Mouse (Mus musculus): ENCODE measurements at regions not wholly inside any gene's neighbourhood (a gene's known extent, or its start where the extent isn't known, plus 50 kb on each side); places are given as distances from the start of the nearest gene placed in this dataset.

DNA sequence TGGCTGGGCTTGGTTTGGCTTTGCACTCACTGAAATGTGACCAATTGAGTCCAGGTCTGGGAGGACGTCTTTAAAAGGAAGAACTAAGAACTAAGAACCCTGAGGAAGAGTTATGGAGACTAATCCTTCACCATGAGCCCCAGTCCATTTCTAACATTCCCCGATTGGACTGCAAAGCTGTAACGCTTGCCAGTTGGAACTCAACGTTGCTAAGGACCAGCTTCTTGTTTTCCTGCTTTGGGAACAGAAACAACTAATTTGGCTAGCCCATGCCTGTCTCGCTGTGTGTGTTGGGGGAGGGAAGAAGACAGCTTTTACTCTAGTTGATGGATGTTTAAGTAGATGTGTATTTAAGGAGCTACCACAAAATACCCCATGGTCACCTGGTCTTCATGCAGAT lies 155.3 kb upstream of the Plxnc1 start:
- Histone ChIP-seq H3K4me3 (no peak overlapping the region), H3K27ac (no peak overlapping the region)
- peak; percentile 20 to 29 for DNase-seq (ENCODE audit: low spot score in 2 of 2)
- TF ChIP-seq CTCF (conservative IDR thresholded peaks at IDR 0.05), result no peak

GRCm38 (mm10) chr10:95095847-95096246 lies 151.2 kb upstream of the Plxnc1 start:
- Histone ChIP-seq H3K4me3 (no peak overlapping the region), H3K27ac (no peak overlapping the region)
- no peak for TF ChIP-seq CTCF (conservative IDR thresholded peaks at IDR 0.05)
- DNase-seq (ENCODE audit: low spot score in 2 of 2), result no peak

DNA sequence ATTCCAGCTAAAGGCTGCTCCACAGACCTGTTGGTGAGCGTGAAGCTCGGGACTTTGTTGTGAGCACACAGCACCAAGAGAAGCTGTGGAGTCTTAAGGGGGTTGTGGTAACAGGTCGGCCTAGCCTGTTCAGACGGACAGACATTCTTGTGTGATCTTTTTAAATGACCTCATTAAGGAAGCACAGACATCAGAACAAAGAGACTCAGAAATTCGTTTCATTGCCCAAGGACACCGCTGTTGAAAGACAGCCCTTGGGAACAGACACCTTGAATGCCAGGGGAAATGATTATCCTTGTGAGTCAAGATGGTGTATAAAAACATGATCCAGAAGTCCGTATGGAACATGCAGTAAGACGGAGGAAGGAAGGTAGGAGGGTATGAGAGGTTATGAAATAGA lies 150.1 kb upstream of the Plxnc1 start:
- Histone ChIP-seq H3K4me3 (no peak overlapping the region), H3K27ac (no peak overlapping the region)
- no peak for TF ChIP-seq CTCF (conservative IDR thresholded peaks at IDR 0.05)
- no peak for DNase-seq (ENCODE audit: low spot score in 2 of 2)

DNA sequence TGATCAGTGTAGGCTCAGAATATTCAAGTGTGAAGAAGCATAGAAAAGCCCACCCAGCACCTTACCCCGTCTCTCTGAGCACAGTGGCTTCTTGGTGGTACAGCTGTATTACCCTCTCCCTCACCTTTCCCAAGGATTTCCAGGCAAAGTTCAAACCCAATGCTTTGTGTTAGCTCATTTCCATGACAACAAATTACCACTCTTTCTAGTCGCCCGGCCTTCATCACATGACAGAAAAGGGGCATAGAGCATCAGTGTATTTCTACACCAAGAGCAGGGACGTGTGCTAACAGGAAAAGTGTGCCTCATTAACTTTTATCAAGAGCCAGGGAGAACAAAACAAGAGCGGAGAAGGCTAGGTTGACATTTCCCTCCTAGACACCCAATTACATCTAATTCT lies 148.6 kb upstream of the Plxnc1 start:
- no peak overlapping the region for H3K4me3 ChIP-seq
- TF ChIP-seq CTCF (conservative IDR thresholded peaks at IDR 0.05), result no peak
- no peak overlapping the region for H3K27ac ChIP-seq
- DNase-seq (ENCODE audit: low spot score in 2 of 2), result no peak

GRCm38 (mm10) chr10:95091086-95091485 lies 146.5 kb upstream of the Plxnc1 start:
- no peak overlapping the region for H3K27ac ChIP-seq
- no peak for TF ChIP-seq CTCF (conservative IDR thresholded peaks at IDR 0.05)
- no peak overlapping the region for H3K4me3 ChIP-seq
- no peak for DNase-seq (ENCODE audit: low spot score in 2 of 2)

DNA sequence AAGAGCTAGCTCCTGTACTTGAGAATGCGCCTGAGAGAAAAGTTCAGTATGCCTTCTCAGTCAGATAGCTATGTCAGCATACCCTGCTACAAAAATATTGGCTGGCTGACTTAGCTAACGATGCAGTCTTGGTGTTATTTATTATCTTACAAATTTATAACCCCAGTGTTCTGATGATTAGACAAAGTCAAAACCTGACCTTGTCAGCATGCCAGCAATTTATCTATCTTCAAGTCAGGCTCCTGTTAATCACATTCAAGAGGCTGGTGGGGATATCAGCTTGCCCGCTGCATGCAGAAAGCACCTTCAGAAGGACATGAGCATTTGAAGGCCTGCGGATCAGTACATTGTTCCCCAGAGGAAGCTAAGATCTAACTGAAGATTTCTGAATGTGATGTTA lies 146.0 kb upstream of the Plxnc1 start:
- TF ChIP-seq CTCF (conservative IDR thresholded peaks at IDR 0.05), result no peak
- H3K4me3 ChIP-seq, result no peak overlapping the region
- DNase-seq (ENCODE audit: low spot score in 2 of 2), result no peak
- H3K27ac ChIP-seq, result no peak overlapping the region

GRCm38 (mm10) chr10:95090035-95090434 lies 145.4 kb upstream of the Plxnc1 start:
- TF ChIP-seq CTCF (conservative IDR thresholded peaks at IDR 0.05), result peak; percentile 49
- no peak overlapping the region for H3K4me3 ChIP-seq
- no peak for DNase-seq (ENCODE audit: low spot score in 2 of 2)
- no peak overlapping the region for H3K27ac ChIP-seq

DNA sequence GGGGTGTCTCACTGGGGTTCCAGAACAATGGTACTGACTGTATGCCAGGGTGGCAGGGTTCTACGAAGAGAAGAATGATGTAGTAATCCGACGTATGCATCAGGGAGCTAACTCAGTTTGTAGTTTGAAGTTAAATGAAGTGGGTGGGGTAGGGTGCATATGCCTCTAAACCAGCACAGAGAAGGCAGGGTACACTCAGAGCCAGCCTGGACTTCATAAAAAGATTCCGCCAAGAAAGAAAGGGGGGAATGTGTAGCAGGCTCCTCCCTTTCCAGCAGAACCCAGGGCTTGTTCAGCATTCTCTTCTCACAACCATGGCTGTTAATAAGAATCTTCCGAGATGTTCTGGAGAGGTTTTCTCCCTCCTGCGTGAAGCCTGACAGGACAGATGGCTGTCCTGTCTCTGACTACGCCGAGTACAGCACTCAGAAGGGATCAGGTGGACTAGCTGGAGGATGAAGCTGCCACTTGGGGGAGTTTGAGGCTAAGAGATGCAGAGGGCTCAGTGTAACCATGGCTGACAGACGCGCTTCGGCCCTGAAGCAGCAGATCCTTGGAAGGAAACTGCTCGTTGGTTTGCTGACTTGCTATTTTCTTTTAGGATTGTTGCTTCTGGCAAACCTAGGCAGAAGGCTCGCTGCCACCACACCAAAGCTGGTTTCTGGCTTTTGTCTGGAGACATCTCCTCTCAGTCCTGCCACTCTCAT lies 143.4 kb upstream of the Plxnc1 start:
- DNase-seq (ENCODE audit: low spot score in 2 of 2), result peak; percentile 57 to 69
- H3K4me3 ChIP-seq, result no peak overlapping the region
- peak; percentile 83 for TF ChIP-seq CTCF (conservative IDR thresholded peaks at IDR 0.05)
- 0 out of 2 replicates have a peak overlapping the region, but pooled peaks have one; percentile 59 for H3K27ac ChIP-seq

- no peak for TF ChIP-seq CTCF (conservative IDR thresholded peaks at IDR 0.05)
- H3K4me3 ChIP-seq, result no peak overlapping the region
- no peak overlapping the region for H3K27ac ChIP-seq
- DNase-seq (ENCODE audit: low spot score in 2 of 2), result no peak
Observed at GRCm38 (mm10) chr10:95086755-95087154, 142.1 kb upstream of the Plxnc1 start.

DNA sequence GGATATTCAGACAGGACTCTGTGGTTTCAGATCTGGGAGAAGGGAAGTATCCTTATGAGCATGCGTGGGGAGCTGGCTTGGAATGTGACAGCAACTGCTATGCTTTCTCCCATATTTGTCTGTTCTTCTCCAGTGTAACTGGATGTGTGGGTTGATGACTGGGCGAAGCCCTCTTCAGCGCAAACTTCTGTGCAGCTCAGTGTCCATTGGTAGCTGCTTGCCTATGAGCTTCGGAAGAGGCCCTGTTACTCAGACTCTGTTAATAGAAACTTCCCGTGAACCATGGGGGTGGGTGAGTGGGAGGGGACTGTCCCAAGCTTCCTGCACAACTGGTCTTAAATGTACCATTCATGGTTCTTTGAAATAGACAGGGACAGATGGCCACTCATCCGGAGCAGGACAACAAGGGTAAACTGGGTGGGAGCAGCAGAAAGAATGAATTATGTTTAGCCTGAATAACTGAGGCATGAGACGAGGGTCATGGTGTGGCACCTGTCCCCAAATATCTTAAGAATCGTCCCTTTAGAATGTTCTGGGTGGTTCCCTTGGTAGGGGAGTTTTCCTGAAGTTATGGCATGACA lies 141.1 kb upstream of the Plxnc1 start:
- no peak overlapping the region for H3K4me3 ChIP-seq

DNA sequence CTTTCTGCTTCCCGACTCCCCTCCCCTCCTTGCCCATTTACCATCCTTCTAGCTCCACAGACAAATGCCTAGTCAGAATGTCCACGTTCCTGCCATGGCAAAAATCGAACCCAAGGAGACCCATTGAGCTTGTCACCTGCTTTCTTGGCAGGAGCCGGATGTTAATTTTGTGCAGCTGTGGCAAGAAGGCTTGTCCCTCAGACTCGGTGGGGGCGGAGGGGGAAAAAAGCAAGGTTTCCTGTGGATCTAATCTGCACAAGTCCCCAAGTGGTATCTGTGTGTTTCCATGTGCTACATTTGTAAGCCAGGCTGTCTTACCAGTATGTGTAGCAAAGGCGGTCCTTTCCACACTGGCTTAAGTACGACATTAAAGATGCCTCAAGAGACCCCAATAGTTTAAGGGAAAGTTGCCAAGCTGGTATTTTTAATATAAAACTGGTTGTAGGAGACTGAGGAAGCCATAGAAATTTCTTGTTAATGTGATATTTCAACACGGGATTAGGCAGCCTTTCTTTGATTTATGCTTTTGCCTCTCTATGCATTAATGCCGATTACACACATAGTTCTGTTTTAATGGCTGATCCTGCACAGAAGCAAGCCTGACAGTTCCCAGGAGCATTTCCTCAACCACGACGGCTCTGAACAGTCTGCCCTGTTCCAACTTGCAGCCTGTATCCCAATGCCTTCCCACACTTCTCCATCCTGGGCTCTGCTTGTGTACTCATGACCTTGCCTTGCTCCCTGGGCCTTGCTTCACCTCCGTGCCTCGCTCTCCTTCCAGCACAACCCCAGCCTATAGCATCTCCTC lies 138.9 kb upstream of the Plxnc1 start:
- no peak for TF ChIP-seq CTCF (conservative IDR thresholded peaks at IDR 0.05)
- no peak overlapping the region for H3K27ac ChIP-seq
- H3K4me3 ChIP-seq, result no peak overlapping the region
- DNase-seq (ENCODE audit: low spot score in 2 of 2), result no peak

More for the DNA sequence above, 141.1 kb upstream of the Plxnc1 start:
- no peak for DNase-seq (ENCODE audit: low spot score in 2 of 2)
- no peak overlapping the region for H3K27ac ChIP-seq
- no peak for TF ChIP-seq CTCF (conservative IDR thresholded peaks at IDR 0.05)

GRCm38 (mm10) chr10:95082634-95083033 lies 138.0 kb upstream of the Plxnc1 start:
- Histone ChIP-seq H3K4me3 (no peak overlapping the region), H3K27ac (peak overlapping the region; percentile 37; the same call in 1 of the 2 replicates)
- TF ChIP-seq CTCF (conservative IDR thresholded peaks at IDR 0.05), result no peak
- DNase-seq (ENCODE audit: low spot score in 2 of 2), result peak in 1 of 2 experiments; percentile 23

DNA sequence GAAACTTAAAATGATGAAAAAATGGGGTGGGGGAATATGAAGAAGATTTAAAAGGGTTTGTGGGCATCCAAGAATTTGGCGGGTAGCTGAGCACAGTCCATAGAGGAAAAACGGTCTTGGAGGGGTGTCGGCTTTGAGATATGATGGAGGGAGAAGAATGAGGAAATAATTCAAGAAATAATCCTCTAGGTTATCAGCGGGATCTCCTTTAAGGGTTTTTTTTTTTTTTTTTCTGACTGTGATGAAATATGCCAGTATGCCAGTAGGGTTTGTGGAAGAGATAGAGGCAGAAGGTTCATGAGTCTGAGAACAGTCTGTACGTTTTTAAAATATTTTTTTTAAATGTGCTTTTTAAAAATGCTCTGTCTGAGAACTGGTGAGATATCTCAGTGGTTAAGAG lies 135.3 kb upstream of the Plxnc1 start:
- DNase-seq (ENCODE audit: low spot score in 2 of 2), result no peak
- Histone ChIP-seq H3K4me3 (no peak overlapping the region), H3K27ac (no peak overlapping the region)
- no peak for TF ChIP-seq CTCF (conservative IDR thresholded peaks at IDR 0.05)

Measured in layer of hippocampus, adult 2 months (tissue).